Mouse (Mus musculus) spleen, embryonic (tissue): ENCODE measurements around the gene Crym.

Experiments used
- CTCF ChIA-PET: fragments of 350-600 bp; sonication (Branson Sonifier 250); formaldehyde crosslinking; loops from one replicate; lab custom pipeline; 2022; lab: Charles Lee

Gene Crym

GRCm38 (mm10) chr7:120201771-120202170, at the start of gene Crym:
Gene Crym (minus strand): TSS chr7:120202111.
- CTCF ChIA-PET: no interaction called here

GRCm38 (mm10) chr7:120241092-120241491, 39.2 kb upstream of the Crym start:
- CTCF ChIA-PET: no interaction called here

- CTCF ChIA-PET: no interaction called here
Measured at GRCm38 (mm10) chr7:120228541-120228940, 26.6 kb upstream of the Crym start.

GRCm38 (mm10) chr7:120205989-120206388, 4.1 kb upstream of the Crym start:
- CTCF ChIA-PET: no interaction called here

GRCm38 (mm10) chr7:120203789-120204188, 1.9 kb upstream of the Crym start, which contains the start of gene Abca14:
Gene Abca14 (plus strand): TSS chr7:120203961.
- CTCF ChIA-PET: no interaction called here

- CTCF ChIA-PET: no interaction called here
Measured at GRCm38 (mm10) chr7:120201231-120201744, 623 bp downstream of the Crym start.

- CTCF ChIA-PET: no interaction called here
Measured at GRCm38 (mm10) chr7:120195207-120195606, 6.7 kb downstream of the Crym start.

GRCm38 (mm10) chr7:120192816-120193215, 9.1 kb downstream of the Crym start:
- CTCF ChIA-PET: no interaction called here

GRCm38 (mm10) chr7:120192207-120192606, 9.7 kb downstream of the Crym start:
- CTCF ChIA-PET: no interaction called here

GRCm38 (mm10) chr7:120190150-120190665, 11.7 kb downstream of the Crym start:
- CTCF ChIA-PET: no interaction called here

- CTCF ChIA-PET: no interaction called here
Measured at GRCm38 (mm10) chr7:120189369-120190149, 12.4 kb downstream of the Crym start.

GRCm38 (mm10) chr7:120188946-120189345, 13.0 kb downstream of the Crym start:
- CTCF ChIA-PET: no interaction called here

- CTCF ChIA-PET: no interaction called here
Measured at GRCm38 (mm10) chr7:120182891-120183290, 19.0 kb downstream of the Crym start.

GRCm38 (mm10) chr7:120181401-120182230, 20.3 kb downstream of the Crym start:
- CTCF ChIA-PET: no interaction called here

GRCm38 (mm10) chr7:120180547-120180946, 21.4 kb downstream of the Crym start:
- CTCF ChIA-PET: no interaction called here

GRCm38 (mm10) chr7:120178935-120179334, 23.0 kb downstream of the Crym start:
- CTCF ChIA-PET: no interaction called here

GRCm38 (mm10) chr7:120177611-120178010, 24.3 kb downstream of the Crym start:
- CTCF ChIA-PET: no interaction called here

- CTCF ChIA-PET: no interaction called here
Measured at GRCm38 (mm10) chr7:120174723-120175504, 27.0 kb downstream of the Crym start.

- CTCF ChIA-PET: no interaction called here
Measured at GRCm38 (mm10) chr7:120173603-120174244, 28.2 kb downstream of the Crym start, which contains the start of gene Anks4b. Gene Anks4b (plus strand): TSS chr7:120173858.

GRCm38 (mm10) chr7:120172188-120172700, 29.7 kb downstream of the Crym start:
- CTCF ChIA-PET: no interaction called here
